Mouse (Mus musculus): Measurements from ENCODE around the gene Hamp2. TPM values are rescaled to one million over a fixed set of nuclear protein-coding genes. Genes with fewer than 3 reads are reported as not detected.
"Not testable (repeated sequence)": the region's sequence is repeated elsewhere in the genome, so short reads cannot be mapped to it uniquely, and the experiment has no call there.

Hamp2 gene
- total RNA-seq (2018; cell fraction: chromatin; rRNA removed): not detected
- not detected for total RNA-seq (2018; cell fraction: cytosol; rRNA removed)
- not detected for total RNA-seq (2018; cell fraction: nucleus; rRNA removed)
- not detected in 3 replicates for polyA plus RNA-seq (2018)

DNA sequence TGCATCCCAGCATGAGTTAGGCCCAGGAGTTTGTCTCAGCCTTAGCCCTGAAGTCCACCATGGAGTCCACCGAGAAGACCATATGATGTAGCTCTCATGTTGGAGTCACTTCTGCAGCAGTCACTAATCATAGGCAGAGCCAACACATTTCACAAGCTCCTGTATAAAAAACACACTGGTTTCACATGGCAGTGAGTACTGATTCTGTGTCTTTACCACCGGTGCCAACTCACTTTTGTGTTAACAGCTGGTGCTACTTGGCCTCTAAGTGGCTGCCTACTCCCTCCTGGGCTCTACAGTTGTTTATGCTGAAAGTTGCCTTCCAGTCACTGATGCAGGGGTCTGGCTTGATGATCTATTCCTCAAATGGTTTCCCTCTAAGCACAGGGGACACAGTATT lies at the start of gene Hamp2:
Gene Hamp2, minus strand, starts transcription at position 101 of the 400 bp plus-strand sequence.
- H3K79me2 ChIP-seq (ENCODE audit: inconsistent target); H3K27ac ChIP-seq; H3K36me3 ChIP-seq (ENCODE audit: inconsistent target); H3K4me3 ChIP-seq (ENCODE audit: inconsistent target): not testable (repeated sequence)
- WGBS (ENCODE audit: missing documents): 100% methylated on average over 1 of the region's 2 CpGs

DNA sequence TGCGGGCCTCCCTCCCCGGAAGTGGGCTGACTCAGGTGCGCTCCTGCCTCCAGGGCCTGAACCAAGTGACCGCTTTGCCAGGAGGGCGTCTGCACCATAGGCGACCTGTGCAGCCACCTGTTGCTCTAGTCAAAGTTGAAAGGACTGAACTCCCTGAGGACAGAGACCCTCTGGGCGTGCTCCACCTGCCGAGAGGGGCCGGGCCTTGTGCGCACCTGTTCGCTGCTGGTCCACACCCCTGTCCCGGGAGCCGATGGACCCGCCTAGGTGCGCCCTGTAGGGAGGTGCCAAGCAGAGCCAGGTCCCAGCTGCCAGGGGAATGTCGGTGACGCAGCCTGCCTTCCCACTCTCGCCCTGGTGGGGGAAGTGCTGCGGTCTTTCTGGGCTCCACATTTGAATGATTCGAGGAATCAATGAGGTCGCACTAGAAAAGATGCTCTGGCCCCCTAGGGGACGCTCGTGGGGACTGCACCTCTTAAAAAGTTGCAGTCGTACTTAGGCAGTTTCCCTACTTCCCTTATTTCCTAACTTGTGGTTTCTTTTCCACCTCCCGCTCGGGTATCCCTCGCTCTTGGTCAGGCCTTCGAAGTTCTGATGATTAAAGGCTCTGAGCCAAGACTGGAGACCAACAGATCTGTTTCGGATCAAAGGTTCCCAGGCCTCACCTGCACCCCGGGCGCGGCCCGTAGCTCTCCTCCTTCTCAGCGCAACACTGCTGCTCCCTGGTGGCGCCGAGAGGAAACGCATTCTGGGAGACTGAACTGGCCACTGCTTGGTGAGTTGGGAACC lies 49.2 kb upstream of the Hamp2 start, which contains the start of gene Fam187b:
Gene Fam187b, plus strand, starts transcription at position 290 of the 789 bp plus-strand sequence.
- no peaks in the 10 kb centered on the region for H3K36me3 ChIP-seq (ENCODE audit: inconsistent target)
- peak within 1 kb of the TSS; percentile 35 for H3K4me3 ChIP-seq (ENCODE audit: inconsistent target)
- H3K79me2 ChIP-seq (ENCODE audit: inconsistent target): no peaks in the 10 kb centered on the region
- H3K27ac ChIP-seq: peak within 1 kb of the TSS; percentile 41
- under 1% methylated on average over 37 of the region's 37 CpGs for WGBS (ENCODE audit: missing documents)

DNA sequence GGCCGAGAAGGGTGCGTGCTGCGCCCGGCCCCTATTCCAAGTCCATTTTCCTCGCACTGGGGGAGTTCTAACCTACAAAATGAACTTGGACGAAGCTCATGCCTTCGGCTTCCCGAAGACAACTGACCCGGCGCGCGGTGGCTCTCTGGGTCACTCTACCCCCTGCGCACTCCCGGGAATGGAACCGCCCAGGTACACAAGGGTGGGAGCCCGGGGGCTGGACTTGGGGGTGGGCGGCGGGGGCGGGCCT lies 48.7 kb upstream of the Hamp2 start, which contains the start of gene Lsr:
Gene Lsr, minus strand, starts transcription at position 214 of the 250 bp plus-strand sequence.
- H3K79me2 ChIP-seq (ENCODE audit: inconsistent target): no peaks in the 10 kb centered on the region
- peak within 1 kb of the TSS; percentile 35 for H3K4me3 ChIP-seq (ENCODE audit: inconsistent target)
- peak within 1 kb of the TSS; percentile 41 for H3K27ac ChIP-seq
- WGBS (ENCODE audit: missing documents): 7% methylated on average over 19 of the region's 19 CpGs
- H3K36me3 ChIP-seq (ENCODE audit: inconsistent target): no peaks in the 10 kb centered on the region

DNA sequence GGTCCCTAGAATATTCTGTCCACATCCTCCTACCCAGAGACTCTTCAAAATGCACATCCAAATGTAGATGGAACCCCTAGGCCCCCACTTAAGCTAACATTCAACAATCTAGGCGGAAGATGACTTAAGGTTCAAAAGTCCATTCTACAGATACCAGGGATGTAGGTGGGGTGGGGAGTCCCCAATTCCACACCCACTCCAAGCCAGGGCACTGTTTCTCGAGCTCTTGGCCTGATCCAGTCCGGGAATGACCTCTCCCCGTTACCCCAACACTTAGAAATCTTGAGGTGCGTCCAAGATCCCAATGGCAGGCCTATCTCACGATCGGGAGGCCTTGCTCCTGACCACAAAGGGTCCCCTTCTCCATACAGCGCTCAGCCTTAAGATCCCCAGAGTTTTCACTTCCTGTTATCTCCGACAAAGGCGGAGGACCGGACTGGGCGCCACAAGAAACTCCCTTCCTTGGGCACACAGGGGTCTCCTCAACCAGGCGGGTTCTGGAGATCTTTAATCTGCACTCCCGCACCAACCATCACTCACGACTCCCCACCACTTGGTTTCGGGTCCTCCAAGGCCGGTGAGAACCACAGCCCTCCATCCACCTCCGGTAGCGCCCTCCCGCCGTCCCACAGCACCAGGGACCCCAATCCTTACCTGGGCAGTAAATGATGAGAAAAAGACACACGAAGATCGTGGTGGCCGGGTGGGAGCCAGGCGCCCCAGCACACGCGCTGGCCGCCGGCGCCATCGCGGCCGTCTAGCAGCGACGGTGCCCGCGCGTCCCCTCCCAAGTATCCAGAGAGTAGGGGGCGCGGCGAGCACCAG lies 48.2 kb upstream of the Hamp2 start:
- H3K27ac ChIP-seq: no peak overlapping the region
- no peaks in the 10 kb centered on the region for H3K36me3 ChIP-seq (ENCODE audit: inconsistent target)
- 22% methylated on average over 41 of the region's 41 CpGs for WGBS (ENCODE audit: missing documents)
- no peaks in the 10 kb centered on the region for H3K79me2 ChIP-seq (ENCODE audit: inconsistent target)
- H3K4me3 ChIP-seq (ENCODE audit: inconsistent target): no peak overlapping the region

DNA sequence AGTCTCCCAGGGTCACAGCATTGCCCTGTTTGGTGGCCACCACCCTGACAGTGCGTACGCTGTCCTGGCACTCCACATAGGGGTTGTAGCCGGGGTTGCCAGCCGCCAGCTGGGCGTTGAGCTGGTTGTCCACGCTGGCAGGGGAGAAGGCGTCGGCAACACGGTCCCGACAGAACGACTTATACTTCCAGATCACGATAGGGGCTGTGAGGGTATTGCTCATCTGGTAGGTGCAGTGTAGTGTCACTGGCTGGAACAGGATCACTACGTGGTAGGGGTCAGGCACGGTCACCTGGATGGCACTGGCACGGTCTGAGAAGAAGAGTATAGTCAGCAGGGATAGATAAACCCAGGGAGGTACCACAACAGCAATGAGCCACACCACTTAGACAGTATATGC lies 47.4 kb upstream of the Hamp2 start:
- 93% methylated on average over 15 of the region's 15 CpGs for WGBS (ENCODE audit: missing documents)

DNA sequence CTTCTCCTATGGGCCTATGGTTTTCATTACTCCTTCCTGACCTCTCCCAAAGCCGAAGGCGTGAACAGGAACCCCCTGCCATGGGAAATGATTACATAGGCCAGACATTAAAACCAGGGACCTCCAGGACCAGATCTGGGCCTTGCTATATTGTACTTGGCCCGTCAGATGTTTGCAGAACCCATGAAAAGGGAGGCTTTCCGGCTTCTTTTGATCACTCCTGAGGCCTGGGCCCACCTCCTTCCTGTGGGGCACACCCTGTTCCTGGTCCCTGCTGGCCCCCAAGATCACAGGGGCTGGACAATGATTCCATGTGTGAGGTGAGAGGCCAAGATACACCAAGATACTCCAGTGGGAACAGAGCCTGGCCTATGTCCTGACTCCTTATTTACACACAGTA lies 44.7 kb upstream of the Hamp2 start:
- WGBS (ENCODE audit: missing documents): 95% methylated on average over 4 of the region's 4 CpGs
- Histone ChIP-seq H3K36me3 (ENCODE audit: inconsistent target) (no peaks in the 10 kb centered on the region), H3K27ac (no peak overlapping the region), H3K79me2 (ENCODE audit: inconsistent target) (no peaks in the 10 kb centered on the region), H3K4me3 (ENCODE audit: inconsistent target) (no peak overlapping the region)

More for the DNA sequence above, 47.4 kb upstream of the Hamp2 start:
- Histone ChIP-seq H3K79me2 (ENCODE audit: inconsistent target) (no peaks in the 10 kb centered on the region), H3K27ac (no peak overlapping the region), H3K36me3 (ENCODE audit: inconsistent target) (no peaks in the 10 kb centered on the region), H3K4me3 (ENCODE audit: inconsistent target) (no peak overlapping the region)

DNA sequence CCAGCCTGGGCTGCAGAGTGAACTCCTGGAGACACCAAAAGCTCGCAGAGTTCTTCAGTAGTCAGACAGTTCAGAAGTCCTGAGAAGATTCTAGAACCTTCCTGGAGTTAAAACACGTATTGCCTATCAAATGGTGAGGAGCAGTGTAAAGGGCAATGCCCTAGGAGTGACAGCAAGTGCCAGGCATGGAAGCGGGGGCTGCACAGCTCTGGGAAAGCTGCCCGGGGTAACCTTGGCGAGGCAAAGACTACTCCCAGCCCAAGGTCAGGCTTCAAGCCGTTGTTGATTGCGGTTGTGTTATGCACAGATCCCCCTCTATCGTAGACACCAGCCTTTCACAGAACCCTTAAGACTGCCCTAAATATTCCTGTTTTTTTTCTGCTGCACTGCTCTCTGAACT lies 44.1 kb upstream of the Hamp2 start:
- Histone ChIP-seq H3K79me2 (ENCODE audit: inconsistent target) (no peaks in the 10 kb centered on the region), H3K36me3 (ENCODE audit: inconsistent target) (no peaks in the 10 kb centered on the region), H3K4me3 (ENCODE audit: inconsistent target) (no peak overlapping the region), H3K27ac (no peak overlapping the region)
- 92% methylated on average over 8 of the region's 8 CpGs for WGBS (ENCODE audit: missing documents)

DNA sequence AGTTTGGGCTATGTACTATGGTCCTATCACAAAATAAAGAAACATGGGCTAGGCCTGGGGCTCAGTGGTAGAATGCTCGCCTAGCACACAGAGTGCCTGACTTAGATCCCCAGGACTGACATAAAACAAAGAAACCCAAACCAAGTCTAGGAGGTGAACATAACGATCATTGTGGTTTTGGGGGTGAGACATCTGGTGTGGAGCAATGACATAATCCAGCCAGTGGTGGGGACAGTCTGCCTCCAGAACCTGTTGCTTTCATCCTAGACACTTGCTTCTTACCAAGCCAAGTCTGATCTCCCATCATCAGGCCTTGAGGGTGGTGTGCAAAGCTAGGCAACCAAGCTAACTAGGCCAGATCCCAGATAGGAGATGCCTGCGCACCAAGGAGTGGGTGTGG lies 42.2 kb upstream of the Hamp2 start:
- H3K79me2 ChIP-seq (ENCODE audit: inconsistent target): no peaks in the 10 kb centered on the region
- H3K27ac ChIP-seq: no peak overlapping the region
- H3K36me3 ChIP-seq (ENCODE audit: inconsistent target): no peaks in the 10 kb centered on the region
- H3K4me3 ChIP-seq (ENCODE audit: inconsistent target): no peak overlapping the region
- WGBS (ENCODE audit: missing documents): 43% methylated on average over 3 of the region's 3 CpGs

DNA sequence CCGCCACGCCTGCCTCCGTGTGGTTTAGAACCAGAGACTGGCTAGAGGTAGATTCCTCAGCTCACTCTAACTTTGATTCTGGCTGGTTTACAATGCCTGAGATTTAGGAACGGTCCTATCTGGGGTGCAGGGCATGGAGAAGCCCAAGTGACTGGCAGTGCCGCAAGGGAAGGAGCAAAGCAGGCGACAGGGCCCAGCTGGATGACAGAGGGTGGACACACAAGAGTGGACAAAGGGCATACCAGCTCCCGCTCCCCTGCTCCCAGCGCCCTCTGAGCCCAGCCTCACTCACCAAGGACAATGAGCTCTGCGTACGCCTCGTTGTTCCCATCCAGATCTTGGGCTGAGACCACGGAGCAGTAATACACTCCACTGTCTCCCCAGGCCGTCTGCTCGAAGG lies 41.2 kb upstream of the Hamp2 start:
- H3K4me3 ChIP-seq (ENCODE audit: inconsistent target): no peak overlapping the region
- no peaks in the 10 kb centered on the region for H3K79me2 ChIP-seq (ENCODE audit: inconsistent target)
- 98% methylated on average over 14 of the region's 14 CpGs for WGBS (ENCODE audit: missing documents)
- no peak overlapping the region for H3K27ac ChIP-seq
- no peaks in the 10 kb centered on the region for H3K36me3 ChIP-seq (ENCODE audit: inconsistent target)

DNA sequence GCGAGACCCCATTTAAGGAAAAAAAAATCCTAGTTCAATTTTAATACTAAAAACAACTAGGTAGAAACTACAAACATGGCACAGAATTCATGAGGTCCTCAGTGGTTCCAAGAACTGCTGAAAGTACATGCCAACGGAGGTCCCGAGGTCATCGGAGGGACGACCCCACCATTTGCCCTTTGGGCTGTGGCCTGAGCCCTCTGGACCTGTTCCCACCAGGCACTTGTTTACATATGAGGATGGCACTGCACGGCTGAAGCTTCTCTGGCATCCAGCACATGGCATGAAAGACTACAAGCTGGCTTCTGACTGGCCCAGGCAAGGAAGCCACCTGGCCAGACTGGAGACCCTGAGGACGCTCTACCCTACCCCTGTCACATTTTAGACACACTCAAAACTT lies 39.9 kb upstream of the Hamp2 start:
- no peaks in the 10 kb centered on the region for H3K79me2 ChIP-seq (ENCODE audit: inconsistent target)
- 92% methylated on average over 7 of the region's 7 CpGs for WGBS (ENCODE audit: missing documents)
- no peaks in the 10 kb centered on the region for H3K36me3 ChIP-seq (ENCODE audit: inconsistent target)

DNA sequence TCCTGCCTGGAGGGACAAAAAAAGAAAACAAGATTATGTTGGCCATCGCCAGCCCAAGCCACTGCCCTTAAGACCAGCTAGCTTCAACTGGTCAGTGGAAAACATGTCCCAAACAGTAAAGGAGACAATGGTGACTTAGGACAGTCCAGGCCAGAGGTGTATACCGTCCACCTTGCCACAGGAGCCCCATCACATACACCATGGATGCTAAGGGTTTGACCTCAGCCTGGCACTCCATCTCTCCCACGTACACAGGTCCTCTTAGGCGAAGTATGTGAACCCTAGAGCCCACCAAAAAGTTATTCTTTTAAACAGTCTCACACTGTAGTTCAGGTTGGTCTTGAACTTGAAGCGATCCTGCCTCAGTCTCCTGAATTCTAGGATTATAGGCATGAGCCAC lies 38.4 kb upstream of the Hamp2 start:
- Histone ChIP-seq H3K27ac (no peak overlapping the region), H3K4me3 (ENCODE audit: inconsistent target) (no peak overlapping the region), H3K36me3 (ENCODE audit: inconsistent target) (no peaks in the 10 kb centered on the region), H3K79me2 (ENCODE audit: inconsistent target) (peaks cover 8% of the 10 kb centered on the region)
- 93% methylated on average over 5 of the region's 5 CpGs for WGBS (ENCODE audit: missing documents)

More for the DNA sequence above, 39.9 kb upstream of the Hamp2 start:
- no peak overlapping the region for H3K27ac ChIP-seq
- H3K4me3 ChIP-seq (ENCODE audit: inconsistent target): no peak overlapping the region

DNA sequence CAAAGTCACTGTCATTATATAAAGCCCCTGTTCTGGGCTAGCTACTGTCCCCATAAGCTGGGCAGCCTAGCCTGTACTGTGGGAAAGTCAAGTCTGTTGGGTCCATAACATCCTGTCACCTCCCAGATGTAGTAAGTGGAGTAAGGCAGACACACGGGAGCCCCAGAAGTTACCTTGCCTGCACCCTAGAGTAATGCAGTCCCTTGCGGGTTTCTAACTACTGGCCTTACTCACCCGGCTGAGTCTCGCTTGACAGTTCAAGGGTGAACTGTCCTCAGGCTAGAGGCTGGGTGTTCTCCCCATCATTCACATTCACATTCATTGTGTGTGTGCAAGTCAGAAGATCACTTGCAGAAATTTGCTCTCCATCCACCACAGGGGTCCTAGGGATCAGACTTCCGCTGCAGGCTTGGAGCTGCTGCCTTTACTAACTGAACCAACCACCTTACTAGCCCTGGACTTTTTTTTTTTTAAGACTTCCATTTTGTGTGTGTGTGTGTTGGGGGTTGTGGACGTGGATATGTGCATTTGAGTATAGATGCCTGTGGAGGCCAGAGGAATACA lies 35.4 kb upstream of the Hamp2 start:
- Histone ChIP-seq H3K79me2 (ENCODE audit: inconsistent target) (peaks cover 19% of the 10 kb centered on the region), H3K27ac (no peak overlapping the region), H3K36me3 (ENCODE audit: inconsistent target) (peaks cover 2% of the 10 kb centered on the region; the same call in 1 of the 2 replicates), H3K4me3 (ENCODE audit: inconsistent target) (no peak overlapping the region)
- 91% methylated on average over 6 of the region's 6 CpGs for WGBS (ENCODE audit: missing documents)

DNA sequence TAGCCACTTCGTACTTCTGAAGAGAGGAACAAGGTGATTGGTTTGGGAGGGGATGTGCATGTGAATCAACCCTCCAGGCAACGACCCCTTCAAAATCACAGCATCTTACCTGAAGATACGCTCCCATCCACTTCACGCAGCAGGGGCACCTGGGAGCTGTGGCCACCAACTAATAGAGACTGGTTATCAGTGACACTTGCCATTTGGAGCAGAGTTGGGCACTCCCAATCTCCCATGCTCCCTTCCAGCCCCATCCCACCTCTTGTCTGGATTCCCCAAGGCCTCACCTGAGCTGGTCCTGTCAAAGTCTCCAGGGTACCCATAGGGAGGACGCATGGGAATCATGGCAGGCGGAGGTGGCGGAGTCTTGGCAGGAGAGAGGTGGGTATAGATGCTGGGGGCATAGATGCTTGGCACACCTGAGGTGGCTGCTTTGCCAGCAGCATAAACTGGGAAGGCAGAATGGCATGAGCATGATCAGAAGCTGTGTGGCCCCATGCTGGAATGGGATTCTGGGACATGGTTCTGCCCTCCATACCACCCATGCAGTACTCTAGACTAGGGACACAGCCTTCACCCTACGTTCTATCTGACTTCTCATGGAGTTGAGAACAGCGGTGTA lies 34.5 kb upstream of the Hamp2 start:
- Histone ChIP-seq H3K79me2 (ENCODE audit: inconsistent target) (peaks cover 20% of the 10 kb centered on the region), H3K27ac (no peak overlapping the region), H3K36me3 (ENCODE audit: inconsistent target) (peaks cover 8% of the 10 kb centered on the region; the same call in 1 of the 2 replicates), H3K4me3 (ENCODE audit: inconsistent target) (no peak overlapping the region)
- WGBS (ENCODE audit: missing documents): 99% methylated on average over 9 of the region's 9 CpGs

DNA sequence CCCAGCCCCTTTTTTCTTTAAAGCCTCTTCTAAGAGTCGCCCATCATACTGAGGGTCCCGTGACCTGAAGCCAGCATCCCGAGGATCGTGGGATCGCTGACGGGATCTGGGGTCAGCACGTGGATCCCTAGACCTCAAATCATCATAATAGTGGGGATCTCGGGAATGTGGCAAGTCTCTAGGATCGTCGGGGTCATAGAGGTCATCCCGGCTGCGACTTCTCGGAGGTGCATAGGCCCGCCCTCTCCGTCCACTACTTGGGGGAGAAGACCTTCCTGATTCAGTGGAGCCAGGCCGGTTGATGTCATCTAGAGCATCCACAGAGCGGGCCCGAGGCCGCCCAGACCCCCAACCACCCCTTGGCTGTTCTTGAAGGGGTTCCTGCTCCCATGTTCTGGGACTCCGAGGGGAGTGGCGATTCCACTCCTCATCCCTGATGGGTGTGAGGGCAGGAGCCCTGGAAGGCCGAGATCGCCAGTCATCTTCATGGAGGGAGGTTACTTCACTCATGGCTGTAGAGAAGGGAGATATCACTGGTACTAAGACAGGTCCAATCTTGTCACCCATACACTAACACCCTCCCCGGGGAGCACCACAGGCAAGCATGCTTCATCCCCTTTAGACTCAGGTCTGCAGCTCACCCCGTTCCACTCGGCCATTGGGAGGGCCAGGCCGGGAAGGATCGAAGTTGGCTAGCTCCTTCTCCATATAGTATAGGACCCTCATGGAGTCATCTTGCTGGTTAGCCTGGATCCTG lies 33.8 kb upstream of the Hamp2 start:
- Histone ChIP-seq H3K4me3 (ENCODE audit: inconsistent target) (peak overlapping the region; percentile 61), H3K79me2 (ENCODE audit: inconsistent target) (peaks cover 20% of the 10 kb centered on the region), H3K36me3 (ENCODE audit: inconsistent target) (peaks cover 8% of the 10 kb centered on the region; the same call in 1 of the 2 replicates), H3K27ac (peak overlapping the region; percentile 73)
- 87% methylated on average over 28 of the region's 28 CpGs for WGBS (ENCODE audit: missing documents)
